Comparison of ENCODE assay signal across 13 mouse cellular contexts in the genomic region with DNA sequence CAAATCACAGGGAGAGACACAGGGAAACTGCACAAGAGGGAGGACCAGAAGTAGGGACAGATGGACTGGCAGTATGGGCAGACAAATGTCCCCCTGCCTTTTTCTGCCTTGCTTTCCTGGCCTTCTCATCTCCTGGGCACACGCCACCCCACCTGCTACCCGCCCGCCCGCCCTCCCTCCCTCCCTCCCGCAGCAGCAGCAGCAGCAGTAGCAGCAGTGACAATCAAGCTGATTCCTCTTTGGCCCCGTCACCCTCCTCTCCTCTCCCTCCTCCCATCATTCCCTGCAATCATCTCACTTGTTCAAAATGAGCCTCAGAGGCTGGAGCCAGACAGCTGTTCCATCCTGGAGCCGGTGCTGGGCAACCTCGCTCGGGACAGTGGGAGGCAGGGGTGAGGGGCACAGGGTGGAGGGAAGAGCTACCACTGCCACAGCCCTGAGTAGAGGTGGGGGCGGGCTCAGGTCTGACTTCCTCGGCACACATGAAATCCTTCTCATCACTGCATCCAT. TPM values are rescaled to one million over a fixed set of nuclear protein-coding genes. Genes with fewer than 3 reads are reported as not detected.
DNase-seq lines count a peak whose midpoint lies in the region; ATAC-seq and TF ChIP-seq lines count a peak whose summit lies in the region.
"Had no signal": no experiment of that assay in that cellular context is flagged by ENCODE, and none has a peak within 500 bp of the region (broad histone marks: within the 10 kb centered on the region; RNA-seq: fewer than 3 reads in every experiment).

No protein-coding gene starts in this region.

- peak overlapping the region; percentile 18 for H3K4me2 ChIP-seq in hindbrain, embryonic 13.5 days
- H3K4me2 ChIP-seq in neural tube, embryonic 13.5 days: peak overlapping the region; percentile 24; the same call in 1 of the 2 replicates

- no peak for DNase-seq in left cerebral cortex, adult 2 months (ENCODE audit: extremely low spot score in 1 of 2, low spot score in 2 of 2)
- DNase-seq in left cerebral cortex, adult 11 months (ENCODE audit: low spot score): no peak
- DNase-seq in forebrain, embryonic 10.5 days (ENCODE audit: extremely low spot score, low spot score): no peak
- DNase-seq in T-cell, adult 2 months (ENCODE audit: low spot score): no peak
- no peak for DNase-seq in heart, adult 11 months
- DNase-seq: heart, adult 2 months; thymus, postnatal 25 days had no signal

- no peak for TF ChIP-seq CTCF in left cerebral cortex, adult 2 months (IDR thresholded peaks at IDR 0.05)

- no peak overlapping the region for H3K4me3 ChIP-seq in left cerebral cortex, adult 2 months
- H3K4me3 ChIP-seq in forebrain, embryonic 10.5 days: no peak overlapping the region
- H3K4me3 ChIP-seq in hindbrain, embryonic 13.5 days: no peak overlapping the region
- no peak overlapping the region for H3K4me3 ChIP-seq in neural tube, embryonic 13.5 days
- H3K4me3 ChIP-seq: heart, adult 2 months had no signal

- H3K27me3 ChIP-seq in forebrain, embryonic 10.5 days (ENCODE audit: poor library complexity, severe bottlenecking): no peaks in the 10 kb centered on the region
- no peaks in the 10 kb centered on the region for H3K27me3 ChIP-seq in hindbrain, embryonic 13.5 days
- H3K27me3 ChIP-seq in neural tube, embryonic 13.5 days: no peaks in the 10 kb centered on the region

- ATAC-seq in hindbrain, embryonic 13.5 days (ENCODE audit: low FRiP score): peak; percentile 76
- ATAC-seq in neural tube, embryonic 13.5 days (ENCODE audit: low read depth): peak; percentile 80
- no peak for ATAC-seq in erythroid progenitor cell, adult 5-6 weeks (replicated peaks; ENCODE audit: low FRiP score, poor library complexity, severe bottlenecking)
- ATAC-seq: activated CD4-positive, CD25-positive, alpha-beta regulatory T cell, adult 4 months; inflammation-experienced regulatory T-cells, adult 6 months had no signal

- 0 out of 2 replicates have a peak, but pooled peaks cover 4% of the 10 kb centered on the region for H3K36me3 ChIP-seq in forebrain, embryonic 10.5 days (replicated peaks)
- H3K36me3 ChIP-seq in hindbrain, embryonic 13.5 days: peaks cover 9% of the 10 kb centered on the region
- H3K36me3 ChIP-seq in neural tube, embryonic 13.5 days: 0 out of 2 replicates have a peak, but pooled peaks cover 7% of the 10 kb centered on the region

- 53% methylated on average over 11 of the region's 11 CpGs for WGBS in forebrain, embryonic 10.5 days
- WGBS in hindbrain, embryonic 13.5 days: 20% methylated on average over 11 of the region's 11 CpGs
- 21% methylated on average over 8 of the region's 11 CpGs for WGBS in neural tube, embryonic 13.5 days

- peak overlapping the region; percentile 14 for H3K9ac ChIP-seq in hindbrain, embryonic 13.5 days
- H3K9ac ChIP-seq in neural tube, embryonic 13.5 days: peak overlapping the region; percentile 28; the same call in 1 of the 2 replicates

- peaks cover 14% of the 10 kb centered on the region for H3K4me1 ChIP-seq in forebrain, embryonic 10.5 days
- peaks cover 22% of the 10 kb centered on the region for H3K4me1 ChIP-seq in hindbrain, embryonic 13.5 days (replicated peaks)
- peaks cover 21% of the 10 kb centered on the region for H3K4me1 ChIP-seq in neural tube, embryonic 13.5 days (replicated peaks)

- peak overlapping the region; percentile 69; the same call in 1 of the 2 replicates for H3K27ac ChIP-seq in left cerebral cortex, adult 2 months
- H3K27ac ChIP-seq in forebrain, embryonic 10.5 days: peak overlapping the region; percentile 20
- H3K27ac ChIP-seq in hindbrain, embryonic 13.5 days: peak overlapping the region; percentile 86
- peak overlapping the region; percentile 88 for H3K27ac ChIP-seq in neural tube, embryonic 13.5 days (replicated peaks)
- H3K27ac ChIP-seq: heart, adult 2 months; macrophage had no signal

- intact Hi-C loops in left cerebral cortex, adult 2 months (cut with DNase I): no loop called here

- peaks cover 5% of the 10 kb centered on the region; the same call in 1 of the 2 replicates for H3K9me3 ChIP-seq in forebrain, embryonic 10.5 days
- no peaks in the 10 kb centered on the region for H3K9me3 ChIP-seq in hindbrain, embryonic 13.5 days
- no peaks in the 10 kb centered on the region for H3K9me3 ChIP-seq in neural tube, embryonic 13.5 days

RNA-seq across cellular contexts. Expression of a gene that starts 32.6 kb away (rescaled TPM):
- 100 to 1,000 TPM; 152 TPM for total RNA-seq in left cerebral cortex, adult 2 months (2021)
- 10.4 and 14.0 TPM in 2 replicates for polyA plus RNA-seq in forebrain, embryonic 10.5 days (2016; fragmentation: Nextera tagmentation; extraction: Ambion mirVana)
- polyA plus RNA-seq in hindbrain, embryonic 13.5 days (2015; fragmentation: Nextera tagmentation; extraction: Ambion mirVana): 133 and 145 TPM in 2 replicates
- polyA plus RNA-seq in neural tube, embryonic 13.5 days (2015; fragmentation: Nextera tagmentation; extraction: Ambion mirVana): 127 and 128 TPM in 2 replicates
- not detected in 2 replicates for total RNA-seq in erythroid progenitor cell, adult 5-6 weeks (2015; ENCODE audit: low replicate concordance)
- not detected in 2 replicates for total RNA-seq in erythroid progenitor cell, adult 5-6 weeks (2017; ENCODE audit: low replicate concordance)
- polyA plus RNA-seq: macrophage had no signal

Comparison
In these comparisons a context has a peak if more than half of its experiments do, and no peak if none do; other contexts are left out.
1. H3K27ac ChIP-seq: peak in every context shown above with its lines; median percentile 88 in neural tube, embryonic 13.5 days; 86 in hindbrain, embryonic 13.5 days; 69 in left cerebral cortex, adult 2 months; 20 in forebrain, embryonic 10.5 days.